Mouse (Mus musculus): ENCODE measurements around the gene Aspdh. TPM values are rescaled to one million over a fixed set of nuclear protein-coding genes. Genes with fewer than 3 reads are reported as not detected.

Aspdh gene
- total and polyA plus RNA-seq, 3 experiments = 1.3 to 2.4 (median 1.5) TPM

DNA sequence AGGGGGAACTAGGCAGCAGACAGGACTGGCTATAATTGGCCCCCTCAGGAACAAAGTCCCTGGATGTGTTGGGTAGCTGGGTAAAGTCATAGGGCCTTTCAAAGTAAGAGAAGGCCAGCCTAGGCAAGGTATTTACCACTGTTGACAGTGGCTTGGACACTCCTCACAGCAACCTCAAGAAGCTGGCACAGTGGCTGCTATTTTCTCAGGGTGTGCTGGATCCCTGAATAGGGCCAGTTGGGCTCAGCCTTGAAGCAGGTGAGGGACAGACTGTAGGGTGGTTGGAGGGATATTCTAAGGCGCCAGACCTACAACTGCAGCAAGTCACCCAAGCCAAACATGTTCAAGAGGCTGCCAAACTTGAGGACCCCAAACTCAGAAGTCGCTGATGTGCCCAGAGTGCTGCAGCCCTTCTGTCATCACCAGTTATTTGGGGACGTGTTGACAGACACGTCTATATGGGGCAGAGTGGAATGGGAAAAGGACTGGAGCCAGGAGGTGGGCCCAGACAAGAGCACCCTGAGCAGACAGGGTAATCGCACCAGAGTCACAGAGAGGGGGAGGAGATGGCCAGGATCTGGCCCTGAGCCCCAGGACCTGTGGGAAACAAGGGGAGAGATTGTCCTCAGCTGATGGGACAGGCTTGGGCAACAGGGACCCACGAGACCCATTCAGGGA, 6.8 kb downstream of the Aspdh start:
- Histone ChIP-seq H3K27me3 (ENCODE audit: control insufficient read depth, insufficient read depth, low read length) (no peaks in the 10 kb centered on the region), H3K79me2 (replicated peaks; ENCODE audit: control insufficient read depth, insufficient read depth, low read length) (no peaks in the 10 kb centered on the region), H3K4me3 (no peak overlapping the region), H3K4me1 (ENCODE audit: control insufficient read depth, insufficient read depth, low read length) (peaks cover 9% of the 10 kb centered on the region), H3K9ac (ENCODE audit: low read depth, low read length) (peak overlapping the region; percentile 17; the same call in 1 of the 2 replicates), H3K27ac (peak overlapping the region; percentile 92), H3K36me3 (ENCODE audit: control insufficient read depth, insufficient read depth, low read length) (no peaks in the 10 kb centered on the region)
- peak; percentile 91 for TF ChIP-seq EP300 (IDR thresholded peaks at IDR 0.05; ENCODE audit: insufficient read depth, low read depth, low read length)
- TF ChIP-seq POLR2A (IDR thresholded peaks at IDR 0.05; ENCODE audit: insufficient read depth, low read depth, low read length) = peak; percentile 60
- no peak for TF ChIP-seq CTCF (IDR thresholded peaks at IDR 0.05)
- WGBS = 26% methylated on average over 6 of the region's 6 CpGs
- peak; percentile 67 to 86 for DNase-seq
- intact Hi-C loops (cut with DNase I) = no loop called here

DNA sequence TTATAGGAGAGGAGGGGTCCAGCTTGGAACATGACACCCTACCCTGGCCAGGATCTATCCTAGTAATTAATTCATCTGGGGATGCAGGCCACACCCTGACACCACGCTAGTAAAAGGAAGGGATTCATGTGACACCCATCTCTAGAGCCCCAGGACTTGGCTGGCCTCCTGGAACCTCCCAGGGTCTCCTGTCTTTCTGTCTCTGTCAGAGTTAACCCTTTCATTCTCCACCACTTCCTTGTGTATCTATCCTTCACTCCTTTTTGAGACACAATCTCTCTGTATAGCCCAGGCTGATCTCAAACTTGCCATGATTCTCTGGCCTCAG, 7.3 kb downstream of the Aspdh start:
- no peak for DNase-seq
- peak overlapping the region; percentile 92 for H3K27ac ChIP-seq
- 0% methylated on average over 1 of the region's 1 CpGs for WGBS
- intact Hi-C loops (cut with DNase I) = no loop called here
- H3K4me1 ChIP-seq (ENCODE audit: control insufficient read depth, insufficient read depth, low read length) = peaks cover 7% of the 10 kb centered on the region
- H3K79me2 ChIP-seq (replicated peaks; ENCODE audit: control insufficient read depth, insufficient read depth, low read length) = no peaks in the 10 kb centered on the region
- no peak overlapping the region for H3K4me3 ChIP-seq
- H3K27me3 ChIP-seq (ENCODE audit: control insufficient read depth, insufficient read depth, low read length) = no peaks in the 10 kb centered on the region
- TF ChIP-seq CTCF (IDR thresholded peaks at IDR 0.05) (no peak), EP300 (IDR thresholded peaks at IDR 0.05; ENCODE audit: insufficient read depth, low read depth, low read length) (no peak), POLR2A (IDR thresholded peaks at IDR 0.05; ENCODE audit: insufficient read depth, low read depth, low read length) (no peak)
- no peaks in the 10 kb centered on the region for H3K36me3 ChIP-seq (ENCODE audit: control insufficient read depth, insufficient read depth, low read length)
- no peak overlapping the region for H3K9ac ChIP-seq (ENCODE audit: low read depth, low read length)

DNA sequence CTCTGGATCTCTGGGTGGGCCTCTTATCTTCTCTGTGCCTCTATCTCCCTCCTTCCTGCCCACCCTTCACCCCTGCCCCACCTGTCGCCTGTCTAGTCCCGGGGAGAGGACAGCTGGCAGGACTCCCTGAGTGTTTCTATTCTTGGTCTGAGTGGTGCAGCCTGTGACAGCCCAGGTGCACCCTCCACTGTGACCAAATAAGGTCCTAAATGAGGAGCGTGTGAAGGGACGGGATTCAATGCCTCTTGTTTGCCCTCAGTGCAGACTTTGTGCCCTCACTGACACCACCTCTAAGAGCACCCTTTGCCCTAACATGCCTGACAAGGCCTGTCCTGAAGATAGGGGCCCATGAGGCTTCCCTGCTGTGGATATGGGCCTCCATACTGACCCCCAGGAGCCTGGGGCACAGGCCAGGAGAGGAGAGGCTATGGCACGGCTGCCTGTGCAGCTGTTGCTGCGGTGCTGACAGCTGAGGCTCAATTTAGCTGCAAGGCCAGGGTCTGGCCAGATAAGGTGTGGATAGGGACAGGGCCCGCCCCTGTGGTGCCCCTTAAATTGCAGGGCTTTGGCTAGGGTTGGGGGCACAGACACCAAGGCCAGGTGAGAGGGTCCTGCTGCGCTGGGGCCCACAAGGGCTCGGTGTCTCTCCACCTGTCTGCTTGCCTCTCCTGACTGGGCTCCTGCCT, 7.9 kb downstream of the Aspdh start:
- no peak for TF ChIP-seq CTCF (IDR thresholded peaks at IDR 0.05)
- peak; percentile 98 for TF ChIP-seq POLR2A (IDR thresholded peaks at IDR 0.05; ENCODE audit: insufficient read depth, low read depth, low read length)
- peak; percentile 79 for TF ChIP-seq EP300 (IDR thresholded peaks at IDR 0.05; ENCODE audit: insufficient read depth, low read depth, low read length)
- Histone ChIP-seq H3K9ac (ENCODE audit: low read depth, low read length) (peak overlapping the region; percentile 61), H3K79me2 (replicated peaks; ENCODE audit: control insufficient read depth, insufficient read depth, low read length) (no peaks in the 10 kb centered on the region), H3K36me3 (ENCODE audit: control insufficient read depth, insufficient read depth, low read length) (no peaks in the 10 kb centered on the region), H3K4me3 (peak overlapping the region; percentile 48; the same call in 1 of the 2 replicates), H3K4me1 (ENCODE audit: control insufficient read depth, insufficient read depth, low read length) (peaks cover 6% of the 10 kb centered on the region), H3K27ac (peak overlapping the region; percentile 92), H3K27me3 (ENCODE audit: control insufficient read depth, insufficient read depth, low read length) (no peaks in the 10 kb centered on the region)
- 21% methylated on average over 9 of the region's 9 CpGs for WGBS
- intact Hi-C loops (cut with DNase I) = no loop called here
- DNase-seq = peak; percentile 77 to 88

- 10% methylated on average over 4 of the region's 4 CpGs for WGBS
- intact Hi-C loops (cut with DNase I) = no loop called here
- Histone ChIP-seq H3K4me3 (peak overlapping the region; percentile 48; the same call in 1 of the 2 replicates), H3K9ac (ENCODE audit: low read depth, low read length) (peak overlapping the region; percentile 61), H3K79me2 (replicated peaks; ENCODE audit: control insufficient read depth, insufficient read depth, low read length) (no peaks in the 10 kb centered on the region), H3K36me3 (ENCODE audit: control insufficient read depth, insufficient read depth, low read length) (no peaks in the 10 kb centered on the region), H3K27me3 (ENCODE audit: control insufficient read depth, insufficient read depth, low read length) (no peaks in the 10 kb centered on the region), H3K4me1 (ENCODE audit: control insufficient read depth, insufficient read depth, low read length) (peaks cover 4% of the 10 kb centered on the region; the same call in 1 of the 2 replicates), H3K27ac (peak overlapping the region; percentile 92)
- peak; percentile 72 to 82 for DNase-seq
- TF ChIP-seq POLR2A (IDR thresholded peaks at IDR 0.05; ENCODE audit: insufficient read depth, low read depth, low read length) = peak; percentile 81
- TF ChIP-seq CTCF (IDR thresholded peaks at IDR 0.05) = no peak
- peak; percentile 91 for TF ChIP-seq EP300 (IDR thresholded peaks at IDR 0.05; ENCODE audit: insufficient read depth, low read depth, low read length)
Measured at GRCm38 (mm10) chr7:44474419-44474818, 9.2 kb downstream of the Aspdh start.

- intact Hi-C loops (cut with DNase I) = no loop called here
- H3K27me3 ChIP-seq (ENCODE audit: control insufficient read depth, insufficient read depth, low read length) = no peaks in the 10 kb centered on the region
- WGBS = 22% methylated on average over 5 of the region's 5 CpGs
- DNase-seq = peak in 1 of 2 experiments; percentile 35
- H3K4me3 ChIP-seq = no peak overlapping the region
- peak overlapping the region; percentile 92; the same call in 1 of the 2 replicates for H3K27ac ChIP-seq
- TF ChIP-seq CTCF (IDR thresholded peaks at IDR 0.05) (no peak), POLR2A (IDR thresholded peaks at IDR 0.05; ENCODE audit: insufficient read depth, low read depth, low read length) (no peak; the same call in 1 of the 2 replicates), EP300 (IDR thresholded peaks at IDR 0.05; ENCODE audit: insufficient read depth, low read depth, low read length) (no peak)
- H3K4me1 ChIP-seq (ENCODE audit: control insufficient read depth, insufficient read depth, low read length) = peaks cover 4% of the 10 kb centered on the region; the same call in 1 of the 2 replicates
- no peaks in the 10 kb centered on the region for H3K36me3 ChIP-seq (ENCODE audit: control insufficient read depth, insufficient read depth, low read length)
- no peaks in the 10 kb centered on the region for H3K79me2 ChIP-seq (replicated peaks; ENCODE audit: control insufficient read depth, insufficient read depth, low read length)
- no peak overlapping the region for H3K9ac ChIP-seq (ENCODE audit: low read depth, low read length)
Measured at GRCm38 (mm10) chr7:44475046-44475614, 9.9 kb downstream of the Aspdh start.

Measured in heart, adult 2 months (tissue).